Mouse (Mus musculus) heart, adult 2 months (tissue): Measurements from ENCODE around the gene Sf3a3. TPM values are rescaled to one million over a fixed set of nuclear protein-coding genes. Genes with fewer than 3 reads are reported as not detected.

ENCODE experiments used
- DNase-seq, 2 experiments: peaks; one replicate each; pipeline ENCODE4 v3.0.0; 2021
- H3K27ac ChIP-seq: fragments of 200-600 bp; 2 replicates; pipeline ENCODE4 v1.8.1; 2022
- H3K27me3 ChIP-seq: fragments of 200-500 bp; 2 replicates; pipeline ENCODE4 v1.6.1; 2012; ENCODE audit warnings: mild to moderate bottlenecking, low read length, inconsistent platforms, mixed read lengths; ENCODE audit not compliant: control insufficient read depth, insufficient read depth
- H3K36me3 ChIP-seq: fragments of 200-500 bp; 2 replicates; pipeline ENCODE4 v1.6.1; 2012; ENCODE audit warnings: low read length, inconsistent platforms; ENCODE audit not compliant: control insufficient read depth, insufficient read depth
- H3K4me1 ChIP-seq: fragments of 200-500 bp; 2 replicates; pipeline ENCODE4 v1.6.1; 2011; ENCODE audit warnings: low read length; ENCODE audit not compliant: control insufficient read depth, insufficient read depth
- H3K4me3 ChIP-seq: fragments of 200-600 bp; 2 replicates; pipeline ENCODE4 v1.8.1; 2022
- H3K79me2 ChIP-seq: fragments of 200-500 bp; replicated peaks from 2 replicates; pipeline ENCODE4 v1.6.1; 2012; ENCODE audit warnings: mild to moderate bottlenecking, inconsistent platforms, low read length, moderate library complexity, mixed read lengths; ENCODE audit not compliant: control insufficient read depth, insufficient read depth
- H3K9ac ChIP-seq: fragments of 200-500 bp; 2 replicates; pipeline ENCODE4 v1.6.1; 2012; ENCODE audit warnings: low read depth, mild to moderate bottlenecking, control low read depth, inconsistent platforms, low read length, mixed read lengths
- CTCF ChIP-seq: fragments of 200-600 bp; IDR thresholded peaks from 2 replicates; pipeline ENCODE4 v1.8.1; 2022; ENCODE audit warnings: antibody characterized with exemption, mild to moderate bottlenecking, moderate library complexity
- EP300 ChIP-seq: fragments of 200-500 bp; IDR thresholded peaks from 2 replicates; pipeline ENCODE4 v1.6.1; 2011; ENCODE audit warnings: low read depth, low read length, control low read depth; ENCODE audit not compliant: insufficient read depth
- POLR2A ChIP-seq: fragments of 200-500 bp; IDR thresholded peaks from 2 replicates; pipeline ENCODE4 v1.6.1; 2011; ENCODE audit warnings: mild to moderate bottlenecking, low read depth, low read length, control low read depth; ENCODE audit not compliant: insufficient read depth
- WGBS: fragments of 180-500 bp; shearing (Covaris S2); methylation state at CpG from one replicate; pipeline ENCODE4 v1.1.7; 2018; 5-methylcytosine and 5-hydroxymethylcytosine counted together
- intact Hi-C: fragments of 180-260 bp; cut with DNase I; formaldehyde crosslinking; loops from one replicate; pipeline ENCODE4 v1.15.1; 2025
- polyA plus RNA-seq: library from polyadenylated mRNA; depleted of rRNA; stranded (reverse); fragments of >200 nt; gene quantifications from 2 replicates; pipeline ENCODE4 v1.2.3, GENCODE M21; 2012
- total RNA-seq, 2 experiments: library from RNA; stranded (reverse); gene quantifications; 2 replicates each; pipeline ENCODE4 v1.2.3; 2021

Gene Sf3a3
- total and polyA plus RNA-seq, 3 experiments = 7.7 to 19.4 (median 18.0) TPM

DNA sequence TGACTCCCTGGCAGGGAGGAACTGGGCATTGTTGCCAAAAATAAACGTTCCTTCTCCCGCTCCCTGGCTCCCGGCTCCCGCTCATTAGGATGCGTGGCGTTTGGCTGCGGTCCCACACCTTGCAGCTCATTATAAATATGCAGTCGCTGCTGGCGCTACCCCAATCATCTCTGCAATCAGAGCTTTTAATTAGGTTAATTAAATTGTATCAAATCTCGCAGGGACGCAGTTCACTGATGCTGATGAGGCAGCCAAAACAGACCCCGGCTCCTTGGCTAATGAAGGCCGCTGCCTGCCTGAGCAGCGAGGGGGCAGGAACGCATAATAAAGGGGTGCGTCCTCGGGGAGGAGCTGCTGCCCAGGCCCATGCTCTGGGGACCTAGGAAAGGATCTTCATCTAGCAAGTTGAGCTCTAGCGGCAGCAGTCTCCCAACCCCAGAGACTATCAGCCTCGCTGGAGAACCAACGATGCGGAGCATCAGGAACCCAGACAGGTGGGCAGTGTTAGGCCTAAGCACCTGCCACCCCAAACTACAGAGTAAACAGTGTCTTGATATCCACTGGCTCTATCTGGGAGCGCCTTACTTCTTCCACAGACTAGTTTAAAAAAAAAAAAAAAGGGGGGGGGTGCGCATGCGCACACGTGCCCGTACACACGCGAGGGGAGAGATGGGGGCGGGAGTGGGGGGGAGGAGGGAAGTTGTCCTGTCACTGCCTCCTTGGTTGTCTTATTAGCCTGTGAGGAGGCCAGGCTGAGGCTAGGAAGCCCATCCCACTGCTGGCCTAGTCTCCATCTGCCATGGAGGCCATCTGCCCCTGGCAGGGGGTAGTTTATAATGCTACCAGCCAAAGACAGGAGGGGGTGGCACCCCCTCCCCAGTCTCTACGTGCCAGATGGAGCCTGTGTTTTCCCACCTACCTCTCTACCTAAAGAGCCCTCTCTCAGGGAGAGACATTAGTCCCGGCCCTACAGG, 41.9 kb upstream of the Sf3a3 start:
- TF ChIP-seq CTCF (no peak), POLR2A (no peak), EP300 (no peak)
- H3K36me3 ChIP-seq = no peaks in the 10 kb centered on the region
- DNase-seq = no peak
- intact Hi-C loops = loop anchor here (10.0 kb wide), 1 partner anchor 728 kb away; no protein-coding TSS in a partner anchor
- H3K79me2 ChIP-seq = no peaks in the 10 kb centered on the region
- H3K9ac ChIP-seq = no peak overlapping the region
- H3K27ac ChIP-seq = no peak overlapping the region
- H3K4me3 ChIP-seq = no peak overlapping the region
- H3K27me3 ChIP-seq = no peaks in the 10 kb centered on the region
- no peaks in the 10 kb centered on the region for H3K4me1 ChIP-seq
- WGBS = 9% methylated on average over 30 of the region's 31 CpGs

GRCm38 (mm10) chr4:124674334-124675032, 40.1 kb upstream of the Sf3a3 start:
- H3K27me3 ChIP-seq = no peaks in the 10 kb centered on the region
- no peaks in the 10 kb centered on the region for H3K79me2 ChIP-seq
- 81% methylated on average over 17 of the region's 17 CpGs for WGBS
- intact Hi-C loops = loop anchor here (1.0 to 10.0 kb wide), 3 partner anchors 446 to 730 kb away; no protein-coding TSS in a partner anchor
- no peak overlapping the region for H3K27ac ChIP-seq
- no peak for DNase-seq
- H3K36me3 ChIP-seq = peaks cover 3% of the 10 kb centered on the region; the same call in 1 of the 2 replicates
- H3K9ac ChIP-seq = no peak overlapping the region
- H3K4me3 ChIP-seq = no peak overlapping the region
- H3K4me1 ChIP-seq = no peaks in the 10 kb centered on the region
- TF ChIP-seq POLR2A = no peak

GRCm38 (mm10) chr4:124675037-124675436, 39.5 kb upstream of the Sf3a3 start:
- 10% methylated on average over 4 of the region's 4 CpGs for WGBS
- Histone ChIP-seq H3K36me3 (peaks cover 3% of the 10 kb centered on the region; the same call in 1 of the 2 replicates), H3K79me2 (no peaks in the 10 kb centered on the region), H3K27ac (no peak overlapping the region), H3K9ac (no peak overlapping the region), H3K27me3 (no peaks in the 10 kb centered on the region), H3K4me3 (no peak overlapping the region), H3K4me1 (no peaks in the 10 kb centered on the region)
- DNase-seq = peak; percentile 43 to 66
- intact Hi-C loops = loop anchor here (1.0 to 10.0 kb wide), 3 partner anchors 447 to 730 kb away; no protein-coding TSS in a partner anchor
- TF ChIP-seq CTCF (peak; percentile 89), POLR2A (no peak), EP300 (no peak)

DNA sequence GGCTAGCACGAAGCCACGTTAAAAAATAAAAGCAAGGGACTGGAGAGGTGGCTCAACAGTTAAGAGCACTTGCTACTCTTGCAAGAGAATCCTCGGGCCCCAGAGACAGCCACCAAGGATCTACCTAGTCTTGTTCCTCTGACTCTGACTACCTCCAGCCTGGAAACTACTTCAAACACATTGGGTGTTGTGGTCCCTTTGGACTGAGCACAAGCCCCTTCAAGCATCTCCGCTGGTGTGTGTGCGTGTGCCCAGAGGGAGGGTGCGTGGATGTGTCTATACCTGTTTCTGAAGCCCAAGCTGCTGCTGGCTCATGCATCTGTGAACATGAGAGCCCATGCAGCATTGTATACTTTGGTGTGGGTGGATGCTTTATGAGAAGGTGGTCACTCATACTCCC, 38.6 kb upstream of the Sf3a3 start:
- no peak for TF ChIP-seq EP300
- no peak for TF ChIP-seq POLR2A
- no peak for TF ChIP-seq CTCF
- no peak for DNase-seq
- H3K36me3 ChIP-seq = peaks cover 3% of the 10 kb centered on the region; the same call in 1 of the 2 replicates
- WGBS = 83% methylated on average over 6 of the region's 6 CpGs
- no peaks in the 10 kb centered on the region for H3K4me1 ChIP-seq
- H3K9ac ChIP-seq = no peak overlapping the region
- intact Hi-C loops = loop anchor here (1.0 to 10.0 kb wide), 3 partner anchors 448 to 731 kb away; no protein-coding TSS in a partner anchor
- no peaks in the 10 kb centered on the region for H3K79me2 ChIP-seq
- H3K27me3 ChIP-seq = no peaks in the 10 kb centered on the region
- H3K4me3 ChIP-seq = no peak overlapping the region
- H3K27ac ChIP-seq = no peak overlapping the region

DNA sequence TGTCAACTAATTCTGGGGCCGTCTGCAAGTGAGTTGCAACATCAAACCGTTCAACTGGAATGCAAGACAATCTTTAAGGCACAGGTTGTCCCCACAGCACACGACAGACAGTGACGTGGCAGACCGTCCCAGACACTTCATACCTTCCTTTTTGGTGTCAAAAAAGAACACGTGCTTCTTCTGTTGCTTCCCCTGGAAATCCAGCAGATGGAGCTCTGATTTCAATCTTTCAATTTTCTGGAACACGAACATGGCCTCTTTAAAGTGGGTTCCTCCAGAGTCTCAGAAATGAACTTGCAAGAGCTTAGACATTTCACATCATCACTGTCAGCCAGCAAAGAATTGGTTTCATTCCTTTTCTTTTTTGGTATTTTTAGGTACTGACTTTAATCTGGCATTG, 32.3 kb upstream of the Sf3a3 start:
- DNase-seq = no peak
- WGBS = 34% methylated on average over 7 of the region's 7 CpGs
- H3K4me1 ChIP-seq = peaks cover 4% of the 10 kb centered on the region; the same call in 1 of the 2 replicates
- intact Hi-C loops = loop anchor here (2.0 kb wide), 1 partner anchor 29 kb away; no protein-coding TSS in a partner anchor
- no peak for TF ChIP-seq POLR2A
- peak; percentile 74 for TF ChIP-seq CTCF
- H3K36me3 ChIP-seq = peaks cover 11% of the 10 kb centered on the region
- no peaks in the 10 kb centered on the region for H3K27me3 ChIP-seq
- no peak overlapping the region for H3K9ac ChIP-seq
- no peak overlapping the region for H3K4me3 ChIP-seq
- H3K79me2 ChIP-seq = no peaks in the 10 kb centered on the region
- no peak overlapping the region for H3K27ac ChIP-seq
